Mouse (Mus musculus) cortical plate, adult 2 months (tissue): ENCODE results near the gene Ext2.

Experiments used
- CTCF ChIP-seq: fragments of 200-500 bp; IDR thresholded peaks from 2 replicates; pipeline ENCODE4 v1.5.1; 2011; ENCODE audit warnings: mild to moderate bottlenecking, control low read depth, low read length; ENCODE audit not compliant: insufficient read depth; ENCODE audit errors: extremely low read depth
- POLR2A ChIP-seq: fragments of 200-500 bp; IDR thresholded peaks from 2 replicates; pipeline ENCODE4 v1.6.1; 2011; ENCODE audit warnings: mild to moderate bottlenecking, low read length, control low read depth; ENCODE audit not compliant: insufficient read depth; ENCODE audit errors: extremely low read depth

DNA sequence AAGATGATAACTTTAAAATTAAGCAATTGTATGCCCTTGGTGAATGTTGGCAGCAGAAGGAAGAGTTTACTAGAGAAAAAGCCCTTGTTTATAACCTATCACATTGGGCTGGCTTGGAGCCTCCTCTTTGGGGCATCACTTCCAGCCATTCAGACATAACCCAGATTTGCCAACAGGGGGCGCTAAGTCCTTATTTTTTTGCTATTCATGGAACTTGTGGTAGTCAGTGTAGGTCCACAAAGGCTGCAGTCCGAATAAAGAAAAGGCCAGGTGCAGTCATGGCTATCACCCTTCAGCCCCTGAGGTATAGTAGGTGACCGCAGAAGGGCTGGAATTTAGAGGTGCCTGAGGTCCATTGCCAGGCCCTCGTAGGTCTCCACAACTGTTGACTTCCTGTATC lies 48.5 kb upstream of the Ext2 start:
- TF ChIP-seq CTCF (peak; percentile 64), POLR2A (no peak)
